Mouse (Mus musculus) midbrain, postnatal 0 days (tissue): Measurements from ENCODE around the gene Ddr2. TPM values are rescaled to one million over a fixed set of nuclear protein-coding genes. Genes with fewer than 3 reads are reported as not detected.

Experiments used
- ATAC-seq: fragments of 200-750 bp; cut with Nextera tagmentation; 2 replicates; pipeline ENCODE4 v1.8.0; 2017; ENCODE audit warnings: moderate number of reproducible peaks, mild to moderate bottlenecking, moderate TSS enrichment, moderate library complexity; ENCODE audit not compliant: low FRiP score
- DNase-seq: peaks from one replicate; pipeline ENCODE4 v3.0.0-alpha.2; 2015; ENCODE audit warnings: low spot score
- H3K27ac ChIP-seq: fragments of 300-500 bp; sonication (generic); 2 replicates; pipeline ENCODE4 v1.5.1; 2014; ENCODE audit warnings: low read depth, mild to moderate bottlenecking, low read length, mixed read lengths
- H3K27me3 ChIP-seq: fragments of 300-500 bp; sonication (generic); 2 replicates; pipeline ENCODE4 v1.6.1; 2014; ENCODE audit warnings: low read length, control low read depth, mixed read lengths; ENCODE audit not compliant: insufficient read depth
- H3K36me3 ChIP-seq: fragments of 300-500 bp; sonication (generic); 2 replicates; pipeline ENCODE4 v1.6.1; 2014; ENCODE audit warnings: low read length, control low read depth, mixed read lengths; ENCODE audit not compliant: insufficient read depth
- H3K4me1 ChIP-seq: fragments of 300-500 bp; sonication (generic); 2 replicates; pipeline ENCODE4 v1.6.1; 2014; ENCODE audit warnings: mild to moderate bottlenecking, control low read depth, antibody characterized with exemption, low read length, mixed read lengths; ENCODE audit not compliant: insufficient read depth
- H3K4me2 ChIP-seq: fragments of 300-500 bp; sonication (generic); 2 replicates; pipeline ENCODE4 v1.6.1; 2014; ENCODE audit warnings: low read depth, mild to moderate bottlenecking, low read length, mixed read lengths; ENCODE audit not compliant: poor library complexity, severe bottlenecking
- H3K4me3 ChIP-seq: fragments of 300-500 bp; sonication (generic); 2 replicates; pipeline ENCODE4 v1.5.1; 2014; ENCODE audit warnings: low read depth, mild to moderate bottlenecking, low read length, moderate library complexity
- H3K9ac ChIP-seq: fragments of 300-500 bp; sonication (generic); replicated peaks from 2 replicates; pipeline ENCODE4 v1.6.1; 2014; ENCODE audit warnings: mild to moderate bottlenecking, low read length, moderate library complexity, mixed read lengths; ENCODE audit not compliant: poor library complexity, severe bottlenecking
- H3K9me3 ChIP-seq: fragments of 300-500 bp; sonication (generic); 2 replicates; pipeline ENCODE4 v1.6.1; 2016; ENCODE audit warnings: low read length, control low read depth
- CTCF ChIP-seq: IDR thresholded peaks from 2 replicates; pipeline ENCODE4 v1.5.1; 2016; ENCODE audit warnings: antibody characterized with exemption, mild to moderate bottlenecking
- WGBS: fragments of 180-500 bp; shearing (Covaris S2); extraction: QIAGEN DNeasy Blood & Tissue Kit; methylation state at CpG from one replicate; pipeline ENCODE4 v1.1.7; 2014; 5-methylcytosine and 5-hydroxymethylcytosine counted together
- polyA plus RNA-seq: library from polyadenylated mRNA; unstranded; fragments of >200 nt; fragmentation: Nextera tagmentation; extraction: Ambion mirVana; gene quantifications from 2 replicates; pipeline ENCODE4 v1.2.1, GENCODE M21; 2015
- total RNA-seq: library from RNA; depleted of rRNA; stranded (reverse); fragments of >200 nt; gene quantifications from 2 replicates; pipeline ENCODE4 v1.2.3, GENCODE M21; 2014

The Ddr2 gene
- total and polyA plus RNA-seq, 2 experiments from 2014 or later = 8.0 to 8.2 TPM

DNA sequence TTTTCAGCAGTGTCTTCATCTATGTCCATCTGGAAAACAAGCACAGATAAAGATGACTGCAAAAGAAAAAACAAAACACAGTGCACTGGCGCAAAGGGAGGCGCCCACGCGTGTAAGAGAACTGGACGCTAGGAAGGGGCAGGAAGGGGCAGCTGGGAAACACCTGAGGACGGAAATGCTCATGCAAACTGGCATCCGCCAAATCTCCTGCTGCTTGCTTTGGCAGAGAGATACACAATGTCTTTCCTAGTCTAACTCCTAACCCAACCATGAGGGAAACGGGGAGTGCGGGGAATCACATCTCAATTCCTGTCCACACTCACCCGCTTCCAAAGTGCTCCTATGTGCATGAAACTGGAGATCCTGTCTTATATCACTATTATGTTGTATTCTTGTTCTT lies 157.5 kb downstream of the Ddr2 start:
- H3K27ac ChIP-seq = no peak overlapping the region
- DNase-seq (no peak), ATAC-seq (no peak)
- no peaks in the 10 kb centered on the region for H3K27me3 ChIP-seq
- peaks cover 42% of the 10 kb centered on the region; the same call in 1 of the 2 replicates for H3K36me3 ChIP-seq
- H3K4me3 ChIP-seq = no peak overlapping the region
- no peaks in the 10 kb centered on the region for H3K9me3 ChIP-seq
- 94% methylated on average over 10 of the region's 10 CpGs for WGBS
- no peaks in the 10 kb centered on the region for H3K4me1 ChIP-seq
- TF ChIP-seq CTCF = no peak
- H3K4me2 ChIP-seq = no peak overlapping the region
- H3K9ac ChIP-seq = no peak overlapping the region

DNA sequence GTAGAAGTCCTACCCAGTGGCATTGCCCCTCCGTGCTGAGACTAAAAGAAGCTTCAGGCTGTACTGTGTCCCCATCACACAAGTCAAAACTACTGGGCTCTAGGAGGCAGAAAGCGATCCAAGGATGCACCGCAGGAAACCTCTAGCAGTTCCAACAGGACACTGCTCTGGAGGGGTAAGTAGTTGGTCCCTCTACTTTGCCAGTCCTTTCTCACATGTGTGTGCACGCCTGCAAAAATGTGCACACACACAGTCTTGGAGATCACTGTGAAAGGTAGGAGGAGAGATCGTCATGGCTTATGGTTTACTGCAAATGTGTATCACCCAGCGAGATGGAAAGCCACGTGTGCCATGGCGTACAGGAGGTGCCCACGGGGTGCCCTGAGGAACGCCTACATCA lies 157.9 kb downstream of the Ddr2 start:
- no peak for DNase-seq
- ATAC-seq = no peak
- H3K27ac ChIP-seq = no peak overlapping the region
- H3K9me3 ChIP-seq = no peaks in the 10 kb centered on the region
- no peaks in the 10 kb centered on the region for H3K27me3 ChIP-seq
- H3K4me3 ChIP-seq = no peak overlapping the region
- H3K4me1 ChIP-seq = no peaks in the 10 kb centered on the region
- H3K9ac ChIP-seq = no peak overlapping the region
- peaks cover 41% of the 10 kb centered on the region; the same call in 1 of the 2 replicates for H3K36me3 ChIP-seq
- no peak overlapping the region for H3K4me2 ChIP-seq
- 97% methylated on average over 10 of the region's 10 CpGs for WGBS
- TF ChIP-seq CTCF = no peak

DNA sequence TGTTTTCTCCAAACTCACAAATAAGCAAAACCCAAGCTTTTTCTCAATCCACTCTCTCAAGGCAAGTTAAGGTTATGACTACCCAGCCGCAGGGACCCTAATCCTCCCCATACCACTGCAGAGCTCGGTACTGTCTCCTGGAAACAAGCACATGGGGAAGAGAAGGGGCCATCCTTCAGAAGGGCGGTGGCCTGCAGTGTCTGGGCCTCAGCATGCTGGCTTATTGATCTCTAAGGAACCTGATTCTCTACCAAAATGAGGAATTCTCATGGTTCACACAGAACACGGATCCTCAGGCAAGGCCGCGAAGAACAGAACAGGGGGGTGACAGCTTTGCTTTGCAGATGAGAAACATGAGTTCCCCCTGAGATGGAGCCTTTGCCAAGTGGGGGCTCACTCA lies 159.0 kb downstream of the Ddr2 start:
- no peak overlapping the region for H3K4me3 ChIP-seq
- TF ChIP-seq CTCF = no peak
- no peak overlapping the region for H3K4me2 ChIP-seq
- WGBS = 93% methylated on average over 6 of the region's 6 CpGs
- H3K27ac ChIP-seq = no peak overlapping the region
- peaks cover 36% of the 10 kb centered on the region; the same call in 1 of the 2 replicates for H3K36me3 ChIP-seq
- no peaks in the 10 kb centered on the region for H3K4me1 ChIP-seq
- ATAC-seq = no peak
- no peaks in the 10 kb centered on the region for H3K27me3 ChIP-seq
- no peak for DNase-seq
- H3K9ac ChIP-seq = no peak overlapping the region
- no peaks in the 10 kb centered on the region for H3K9me3 ChIP-seq

DNA sequence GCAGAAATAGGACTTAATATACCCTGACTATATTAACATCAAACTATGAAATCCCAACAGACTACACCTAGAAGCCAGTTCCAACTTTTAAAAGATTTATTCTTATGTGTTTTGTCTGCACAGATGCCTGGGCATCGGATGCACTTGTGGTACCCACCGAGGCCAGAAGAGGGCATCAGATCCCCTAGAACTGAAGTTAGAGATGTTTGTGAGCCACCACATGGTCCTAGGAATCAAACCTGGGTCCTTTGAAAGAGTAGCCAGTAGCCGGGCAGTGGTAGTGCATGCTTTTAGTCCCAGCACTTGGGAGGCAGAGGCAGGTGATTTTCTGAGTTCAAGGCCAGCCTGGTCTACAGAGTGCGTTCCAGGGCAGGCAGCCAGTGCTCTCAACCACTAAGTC lies 159.9 kb downstream of the Ddr2 start:
- Histone ChIP-seq H3K4me1 (no peaks in the 10 kb centered on the region), H3K9me3 (no peaks in the 10 kb centered on the region), H3K36me3 (peaks cover 27% of the 10 kb centered on the region; the same call in 1 of the 2 replicates), H3K4me2 (no peak overlapping the region), H3K9ac (no peak overlapping the region), H3K4me3 (no peak overlapping the region), H3K27ac (no peak overlapping the region), H3K27me3 (no peaks in the 10 kb centered on the region)
- 93% methylated on average over 4 of the region's 4 CpGs for WGBS
- ATAC-seq = no peak
- no peak for DNase-seq
- TF ChIP-seq CTCF = peak; percentile 37; the same call in 1 of the 2 replicates

DNA sequence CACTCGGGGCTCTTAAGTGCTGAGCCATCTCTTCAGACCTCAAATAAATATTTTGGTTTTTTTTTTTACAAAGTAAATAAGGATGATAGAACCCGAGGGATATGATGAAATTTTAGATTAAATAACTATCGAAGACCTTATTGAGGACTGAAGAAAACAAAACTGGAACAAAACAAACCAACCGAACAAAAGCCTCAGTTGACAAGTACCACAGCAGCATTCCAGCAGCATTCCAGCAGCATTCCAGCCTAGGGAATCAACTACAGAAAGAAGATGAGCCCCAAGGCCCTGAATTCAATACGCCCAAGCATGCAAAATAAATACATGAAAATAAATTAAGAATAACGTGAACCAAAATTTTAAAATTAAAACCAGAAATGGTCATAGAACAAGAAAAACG lies 160.6 kb downstream of the Ddr2 start:
- ATAC-seq = no peak
- WGBS = 78% methylated on average over 7 of the region's 7 CpGs

DNA sequence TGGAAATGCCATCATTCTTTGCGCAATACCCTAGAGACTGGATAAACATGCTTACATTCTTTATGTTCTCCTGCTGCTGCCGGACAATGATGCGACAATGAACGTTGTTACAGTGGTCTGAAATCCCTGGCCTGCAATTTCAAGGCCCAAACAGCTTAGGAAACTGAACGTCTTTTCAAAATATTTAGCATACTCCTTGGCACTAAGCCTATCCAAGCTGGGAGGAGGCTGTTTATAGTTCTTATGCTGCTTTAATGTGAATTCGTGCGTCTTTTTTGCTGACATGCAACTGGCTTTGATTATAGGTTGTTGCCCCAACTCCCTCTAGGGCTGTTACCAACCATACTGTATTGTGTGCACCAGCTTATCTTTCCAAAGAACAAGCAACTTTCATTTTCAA lies 161.7 kb downstream of the Ddr2 start:
- no peaks in the 10 kb centered on the region; the same call in 1 of the 2 replicates for H3K9me3 ChIP-seq
- no peak overlapping the region for H3K9ac ChIP-seq
- no peaks in the 10 kb centered on the region for H3K27me3 ChIP-seq
- TF ChIP-seq CTCF = no peak
- DNase-seq = no peak
- H3K4me2 ChIP-seq = no peak overlapping the region
- H3K4me1 ChIP-seq = no peaks in the 10 kb centered on the region
- H3K36me3 ChIP-seq = peaks cover 19% of the 10 kb centered on the region; the same call in 1 of the 2 replicates
- H3K27ac ChIP-seq = no peak overlapping the region
- ATAC-seq = no peak
- 77% methylated on average over 7 of the region's 7 CpGs for WGBS
- no peak overlapping the region for H3K4me3 ChIP-seq

More for the DNA sequence above, 160.6 kb downstream of the Ddr2 start:
- H3K27ac ChIP-seq = no peak overlapping the region
- H3K4me2 ChIP-seq = no peak overlapping the region
- H3K27me3 ChIP-seq = no peaks in the 10 kb centered on the region
- DNase-seq = no peak
- no peaks in the 10 kb centered on the region; the same call in 1 of the 2 replicates for H3K9me3 ChIP-seq
- H3K4me1 ChIP-seq = no peaks in the 10 kb centered on the region
- H3K4me3 ChIP-seq = no peak overlapping the region
- no peak for TF ChIP-seq CTCF
- H3K36me3 ChIP-seq = peaks cover 27% of the 10 kb centered on the region; the same call in 1 of the 2 replicates
- H3K9ac ChIP-seq = no peak overlapping the region
